9 mouse cellular contexts compared by ENCODE assay signal in the genomic region with DNA sequence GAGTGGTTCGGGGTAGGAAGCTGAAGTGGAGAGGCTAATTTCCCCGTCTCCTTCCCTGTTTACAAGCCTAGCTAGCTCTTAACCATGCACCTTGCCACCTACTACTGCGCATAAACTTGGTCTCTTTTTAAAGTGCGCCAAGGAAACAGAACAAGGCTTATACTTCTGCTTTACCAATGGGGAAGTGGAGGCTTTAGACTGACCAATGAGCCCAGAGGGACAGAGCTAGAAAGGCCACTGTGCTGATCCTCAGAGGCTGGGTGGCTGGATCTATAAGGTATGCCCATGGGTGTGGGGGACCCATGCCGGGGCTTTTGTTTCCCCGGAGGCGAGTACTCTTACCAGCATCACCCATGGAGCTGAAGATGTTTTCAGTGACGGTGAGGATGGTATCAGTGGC.
"Had no signal": no experiment of that assay in that cellular context is flagged by ENCODE, and none has a peak within 500 bp of the region (broad histone marks: within the 10 kb centered on the region; RNA-seq: fewer than 3 reads in every experiment).

No protein-coding gene starts in this region.

- DNase-seq: lung, adult 18-20 months; lung, embryonic 14.5 days; lung, postnatal 10 days; right cerebral cortex, postnatal 14 days; thymus, adult 2 months; thymus, postnatal 25 days; thymus, postnatal 4 days had no signal

- ATAC-seq: midbrain, embryonic 13.5 days; midbrain, embryonic 15.5 days had no signal
